25 mouse cellular contexts compared by ENCODE assay signal in the genomic region with DNA sequence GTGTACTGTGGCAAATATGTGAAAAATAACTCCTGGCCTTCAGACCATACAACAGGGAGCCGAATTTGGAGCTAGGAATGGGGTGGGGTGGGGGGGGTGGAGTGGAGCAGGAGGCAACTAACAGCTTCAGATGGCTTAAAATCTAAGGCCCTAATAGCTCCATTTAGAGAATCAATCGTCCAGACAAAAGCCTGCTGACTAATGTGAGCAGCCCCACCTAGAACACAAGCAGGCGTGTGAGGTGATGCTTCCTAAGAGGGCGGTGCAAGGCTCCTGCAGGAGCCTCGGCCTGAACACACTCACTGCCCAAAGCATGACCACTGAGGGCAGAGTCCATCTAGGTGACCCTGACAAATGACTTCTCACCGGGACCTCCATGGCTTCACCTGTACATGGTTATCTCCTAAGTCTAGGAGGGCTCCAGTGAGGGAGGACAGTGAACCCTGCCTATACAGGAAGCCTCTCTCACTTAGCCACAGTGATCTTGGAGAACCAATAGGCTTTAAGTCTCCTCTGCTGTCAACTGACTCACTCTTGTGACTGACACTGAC. TPM values are rescaled to one million over a fixed set of nuclear protein-coding genes. Genes with fewer than 3 reads are reported as not detected.
"Had no signal": no experiment of that assay in that cellular context is flagged by ENCODE, and none has a peak within 500 bp of the region (broad histone marks: within the 10 kb centered on the region; RNA-seq: fewer than 3 reads in every experiment).

No protein-coding gene starts in this region.

- H3K4me1 ChIP-seq: limb, embryonic 12.5 days; limb, embryonic 15.5 days; midbrain, embryonic 10.5 days; neural tube, embryonic 12.5 days; neural tube, embryonic 15.5 days; stomach, embryonic 15.5 days had no signal

- H3K4me2 ChIP-seq: limb, embryonic 12.5 days; limb, embryonic 15.5 days; liver, embryonic 11.5 days; lung, embryonic 14.5 days; neural tube, embryonic 12.5 days; neural tube, embryonic 15.5 days; stomach, embryonic 15.5 days had no signal

- H3K4me3 ChIP-seq: limb, embryonic 12.5 days; limb, embryonic 15.5 days; midbrain, embryonic 10.5 days; neural tube, embryonic 12.5 days; neural tube, embryonic 15.5 days; stomach, embryonic 15.5 days had no signal

- H3K9me3 ChIP-seq: limb, embryonic 12.5 days; limb, embryonic 15.5 days; midbrain, embryonic 10.5 days; neural tube, embryonic 12.5 days; neural tube, embryonic 15.5 days; stomach, embryonic 15.5 days had no signal

- H3K27me3 ChIP-seq: limb, embryonic 12.5 days; limb, embryonic 15.5 days; neural tube, embryonic 12.5 days; neural tube, embryonic 15.5 days; stomach, embryonic 15.5 days had no signal

- H3K27ac ChIP-seq: kidney, postnatal 0 days; limb, embryonic 12.5 days; limb, embryonic 15.5 days; liver, embryonic 14.5 days; macrophage; midbrain, embryonic 10.5 days; neural tube, embryonic 12.5 days; neural tube, embryonic 15.5 days; stomach, embryonic 15.5 days had no signal

- ATAC-seq: liver, postnatal 0 days; lung, postnatal 0 days had no signal

- DNase-seq: kidney, adult 2 months; kidney, postnatal 25 days; left cerebral cortex, postnatal 4 days; liver, postnatal 0 days; lung, embryonic 14.5 days; midbrain, embryonic 14.5 days; right cerebral cortex, adult 18-20 months; right cerebral cortex, postnatal 14 days; right cerebral cortex, postnatal 4 days; spleen, adult 18-20 months; thymus, adult 18-20 months; thymus, postnatal 36 days had no signal

- H3K9ac ChIP-seq: limb, embryonic 12.5 days; limb, embryonic 15.5 days; liver, embryonic 14.5 days; liver, postnatal 0 days; lung, embryonic 14.5 days; neural tube, embryonic 12.5 days; neural tube, embryonic 15.5 days; stomach, embryonic 15.5 days had no signal

RNA-seq across cellular contexts. Expression of gene Myh7b, which starts 53.0 kb away (rescaled TPM):
- total RNA-seq: megakaryocyte, adult 5-6 weeks had no signal
- polyA plus RNA-seq: macrophage; urinary bladder, adult 2 months had no signal
